Mouse (Mus musculus) right cerebral cortex, adult 2 months (tissue): ENCODE results near the gene Phc3.
"Not testable (repeated sequence)": the region's sequence is repeated elsewhere in the genome, so short reads cannot be mapped to it uniquely, and the experiment has no call there.

Source experiments
- DNase-seq, 2 experiments: peaks; one replicate each; pipeline ENCODE4 v3.0.0; 2021 to 2022; ENCODE audit warnings: low spot score in 2 of 2

Gene Phc3

DNA sequence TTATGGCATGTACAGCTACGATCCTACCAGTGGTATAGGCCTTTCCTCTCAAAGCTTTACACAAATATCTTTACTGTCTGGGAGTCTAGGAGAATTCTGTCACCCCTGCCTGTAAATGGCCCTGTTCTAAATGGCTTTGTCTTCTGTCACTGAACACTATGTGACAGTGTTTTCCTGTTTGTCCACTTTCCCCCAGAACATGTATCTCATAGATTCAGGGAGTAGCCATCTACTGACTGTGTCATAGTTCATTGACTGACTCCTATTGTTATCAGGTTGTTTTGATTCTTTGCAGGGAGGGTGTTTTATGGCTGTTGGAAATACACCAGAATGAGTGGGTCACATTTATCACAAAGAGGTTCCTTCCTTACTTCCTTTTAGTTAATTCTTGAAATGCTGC is 99.2 kb downstream of the Phc3 start:
- DNase-seq = no peak

DNA sequence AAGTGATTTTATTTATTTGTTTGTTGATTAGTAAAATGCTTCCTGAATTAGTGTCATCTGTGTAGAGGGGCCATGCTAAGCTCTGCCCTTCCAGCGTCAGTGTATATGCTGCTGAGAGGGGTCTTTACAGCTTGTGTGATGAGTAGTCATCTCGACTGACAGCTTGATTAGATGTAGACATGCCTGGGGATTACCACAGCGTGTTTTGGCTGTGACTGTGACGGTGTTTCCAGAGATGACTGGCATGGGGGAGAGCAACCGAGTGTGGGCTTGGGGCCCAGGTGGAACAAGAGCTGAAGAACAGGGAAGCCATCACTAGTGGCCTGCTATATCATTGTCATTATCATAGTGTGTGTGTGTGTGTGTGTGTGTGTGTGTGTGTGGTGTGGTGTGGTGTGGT is 100.6 kb downstream of the Phc3 start:
- no peak for DNase-seq

DNA sequence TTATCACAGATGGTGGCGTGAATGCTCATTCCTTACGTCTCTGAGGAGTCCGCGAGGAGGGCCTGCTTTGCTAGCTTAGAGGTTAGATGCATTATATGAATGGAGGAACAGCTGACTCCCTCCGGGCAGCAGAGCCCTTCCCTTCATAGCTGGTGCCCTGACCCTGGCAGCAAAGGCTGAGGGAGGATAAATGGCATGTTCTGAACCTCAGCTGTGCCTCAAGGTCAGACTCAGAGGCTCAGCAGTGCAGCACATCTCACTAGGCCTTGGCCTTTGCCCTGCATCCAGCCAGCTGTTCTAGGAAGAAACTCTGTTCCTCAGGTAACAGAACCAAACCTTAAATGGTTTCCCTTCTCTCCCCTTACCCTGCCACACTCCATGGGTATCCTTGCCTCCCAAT is 101.0 kb downstream of the Phc3 start:
- DNase-seq = no peak

DNA sequence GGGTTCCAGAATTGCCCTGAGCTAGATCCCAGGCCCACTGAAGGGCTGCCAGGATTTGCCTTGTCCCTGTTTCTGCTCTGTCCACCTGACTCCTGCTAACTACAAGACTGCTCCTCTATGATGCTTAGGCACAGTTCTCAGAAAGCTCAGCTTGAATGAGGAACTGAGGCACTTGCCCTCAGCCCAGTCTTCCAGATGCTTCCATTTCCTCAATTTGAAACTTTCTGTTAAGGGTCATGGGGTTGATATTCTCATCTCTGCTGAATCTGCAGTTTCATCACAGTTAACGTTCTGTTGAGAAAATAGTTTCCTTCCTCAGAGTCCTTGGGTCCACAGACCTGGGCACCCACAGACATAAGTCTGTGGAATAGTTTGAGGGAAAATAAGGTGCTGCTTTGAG is 104.6 kb downstream of the Phc3 start:
- no peak for DNase-seq

DNA sequence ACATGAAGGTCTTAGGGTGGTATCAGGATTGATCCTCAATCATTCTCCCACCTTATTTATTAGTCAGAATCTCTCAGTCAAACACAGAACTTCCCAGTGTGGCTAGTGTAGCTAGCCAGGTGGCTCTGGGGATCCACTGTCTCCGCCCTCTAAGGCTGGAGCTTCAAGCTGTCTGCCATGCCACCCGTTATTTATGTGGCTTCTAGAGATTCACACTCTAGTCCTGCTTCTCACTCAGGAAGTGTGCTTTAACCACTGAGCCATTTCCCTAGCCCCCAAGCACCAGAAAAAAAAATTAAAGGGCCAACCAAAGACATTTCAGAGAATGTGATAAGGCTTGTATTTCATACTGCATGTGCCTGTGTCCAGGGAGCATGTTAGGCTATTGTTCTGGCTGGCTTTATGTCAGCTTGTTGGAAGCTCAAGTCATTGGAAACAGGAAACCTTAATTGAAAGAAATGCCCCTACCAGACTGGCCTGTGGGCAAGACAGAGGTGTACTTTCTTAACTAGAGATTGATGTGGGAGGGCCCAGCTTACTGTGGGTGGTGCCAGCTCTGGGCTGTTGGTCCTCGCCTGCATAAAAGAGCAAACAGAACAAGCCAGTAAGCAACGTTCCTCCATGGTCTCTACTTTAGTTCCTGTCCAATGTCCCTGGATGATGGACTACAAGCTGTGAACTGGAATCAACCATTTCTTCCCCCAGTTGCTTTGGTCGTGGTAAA is 105.3 kb downstream of the Phc3 start:
- DNase-seq = no peak

DNA sequence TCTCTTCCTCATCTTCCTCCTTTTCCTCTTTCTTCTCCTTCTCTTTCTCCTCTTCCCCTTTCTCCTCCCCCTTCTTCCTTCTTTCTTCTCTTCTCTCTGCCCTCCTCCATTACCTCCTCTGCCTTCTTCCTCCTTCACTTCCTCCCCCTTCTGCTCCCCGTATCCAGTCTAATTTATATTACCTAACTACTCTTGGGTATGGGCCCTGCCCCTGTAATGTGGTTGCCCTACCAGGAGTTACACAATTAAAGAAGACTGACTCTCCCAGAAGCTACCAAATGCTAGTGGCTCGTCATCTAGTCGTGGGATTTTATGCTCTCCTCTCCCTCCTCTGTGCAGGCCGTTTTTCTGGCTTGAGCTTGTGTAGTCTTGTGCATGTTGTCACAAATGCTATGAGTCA is 108.5 kb downstream of the Phc3 start:
- no peak for DNase-seq

DNA sequence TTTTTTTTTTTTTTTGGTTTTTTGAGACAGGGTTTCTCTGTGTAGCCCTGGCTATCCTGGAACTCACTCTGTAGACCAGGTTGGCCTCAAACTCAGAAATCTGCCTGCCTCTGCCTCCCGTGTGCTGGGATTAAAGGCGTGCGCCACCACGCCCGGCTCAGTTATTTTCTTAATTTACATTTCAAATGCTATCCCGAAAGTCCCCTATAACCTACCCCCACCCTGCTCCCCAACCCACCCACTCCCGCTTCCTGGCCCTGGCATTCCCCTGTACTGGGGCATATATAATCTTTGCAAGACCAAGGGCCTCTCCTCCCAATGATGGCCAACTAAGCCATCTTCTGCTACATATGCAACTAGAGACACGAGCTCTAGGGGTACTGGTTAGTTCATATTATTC is 109.6 kb downstream of the Phc3 start:
- DNase-seq = not testable (repeated sequence)

DNA sequence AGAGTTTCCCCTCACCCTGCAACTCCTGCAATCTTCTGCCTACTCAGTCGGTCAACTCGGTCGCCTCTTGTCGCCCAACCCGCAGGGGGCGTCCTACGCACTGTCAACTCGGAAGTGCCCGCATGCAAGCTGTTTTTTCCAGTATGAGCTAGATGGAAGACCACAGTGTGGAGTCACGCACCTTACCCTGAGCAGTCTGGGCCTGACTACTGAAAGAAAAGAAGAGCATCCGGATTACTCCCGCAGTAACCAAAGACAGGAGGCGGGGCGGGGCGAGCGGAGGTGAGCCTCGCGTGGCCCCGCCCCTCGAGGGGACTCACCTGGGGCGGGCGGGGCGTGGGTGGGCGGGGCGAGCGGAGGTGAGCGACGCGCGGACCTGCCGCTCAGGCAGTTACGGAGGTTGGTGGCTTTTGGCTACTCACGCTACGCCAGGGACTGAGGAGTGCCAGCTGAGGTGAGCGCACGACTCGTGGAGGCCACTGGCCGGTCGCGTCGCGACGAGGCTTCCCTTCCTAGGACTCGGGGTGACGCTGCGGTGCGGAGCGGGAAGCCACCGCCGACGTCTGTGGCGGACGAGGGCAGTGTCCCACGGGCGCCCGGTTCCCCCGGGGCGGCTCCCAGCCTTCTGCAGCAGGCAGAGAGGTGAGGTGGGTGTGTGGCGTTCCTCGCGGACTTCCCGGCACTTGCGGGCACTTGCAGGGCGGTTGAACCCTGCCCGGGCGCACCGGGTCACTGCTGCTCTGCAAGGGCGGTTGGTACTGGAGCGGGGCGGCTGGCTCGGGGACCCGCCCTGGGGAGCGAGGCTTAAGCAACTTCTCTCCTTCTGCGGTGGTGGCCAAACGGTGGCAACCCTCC is 113.4 kb downstream of the Phc3 start, which contains the start of gene Gpr160:
Gene Gpr160 (plus strand): TSS at position 347 of the 855 bp plus-strand sequence.
- peak; percentile 52 to 62 for DNase-seq

DNA sequence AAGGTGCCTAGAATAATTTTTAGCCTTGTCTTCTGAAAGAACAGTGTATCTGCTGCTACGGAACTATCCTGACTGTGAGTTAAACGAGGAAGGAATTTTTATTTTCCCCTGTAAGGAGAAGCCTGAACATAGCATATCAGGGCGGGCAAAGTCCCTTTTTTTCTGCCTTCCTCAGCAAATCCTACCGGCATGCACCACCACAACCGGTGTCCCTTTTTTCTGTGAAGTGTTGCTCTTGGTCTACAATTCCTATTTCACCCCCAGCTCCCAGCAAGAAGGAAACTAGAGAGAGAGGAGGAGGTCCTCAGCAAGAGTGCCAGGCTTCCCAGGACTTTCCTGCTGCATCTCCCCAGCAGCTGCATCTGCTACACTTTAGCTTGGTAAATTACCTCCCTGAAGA is 115.6 kb downstream of the Phc3 start:
- DNase-seq = no peak

DNA sequence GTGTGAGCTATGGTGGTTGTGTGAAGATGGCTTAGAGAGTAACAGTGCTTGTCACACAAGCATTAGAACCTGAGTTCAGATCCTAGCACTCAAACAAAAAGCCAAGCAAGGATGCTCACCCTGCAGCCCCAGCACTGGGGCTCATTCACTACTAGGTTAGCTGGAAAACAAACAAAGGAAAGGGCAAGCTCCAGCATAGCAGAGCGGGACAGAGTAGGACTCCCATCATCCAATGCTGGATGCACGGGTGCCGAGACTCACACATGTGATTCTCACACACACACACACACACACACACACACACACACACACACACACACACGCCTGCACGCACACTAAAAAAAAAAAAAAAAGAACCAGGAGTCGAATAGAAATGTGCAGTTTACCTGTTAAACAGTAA is 117.8 kb downstream of the Phc3 start:
- no peak for DNase-seq
